Mouse (Mus musculus) brain, embryonic 14.5 days (tissue): ENCODE measurements around the gene Nkain1.

ENCODE experiments used
- CTCF ChIP-seq: fragments of 200-500 bp; IDR thresholded peaks from 2 replicates; pipeline ENCODE4 v1.5.1; 2012; ENCODE audit warnings: inconsistent platforms, mild to moderate bottlenecking, moderate library complexity, borderline replicate concordance; ENCODE audit not compliant: insufficient read depth, insufficient read length; ENCODE audit errors: extremely low read depth
- POLR2A ChIP-seq: fragments of 200-500 bp; IDR thresholded peaks from 2 replicates; pipeline ENCODE4 v1.6.1; 2012; ENCODE audit warnings: mild to moderate bottlenecking, inconsistent platforms, borderline replicate concordance; ENCODE audit not compliant: poor library complexity, insufficient read depth, insufficient read length, severe bottlenecking; ENCODE audit errors: extremely low read depth

DNA sequence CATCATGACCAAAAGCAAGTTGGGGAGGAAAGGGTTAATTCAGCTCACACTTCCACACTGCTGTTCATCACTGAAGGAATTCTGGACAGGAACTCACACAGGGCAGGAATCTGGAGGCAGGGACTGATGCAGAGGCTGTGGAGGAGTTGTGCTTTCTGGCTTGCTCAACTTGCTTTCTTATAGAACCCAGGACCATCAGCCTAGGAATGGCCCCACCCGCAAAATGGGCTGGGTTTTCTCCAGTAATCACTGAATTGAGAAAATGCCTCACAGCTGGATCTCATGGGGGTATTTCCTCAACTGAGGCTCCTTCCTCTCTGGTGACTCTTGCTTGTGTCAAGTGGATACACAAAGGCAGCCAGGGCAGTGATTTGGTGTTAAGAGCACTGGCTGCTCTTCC, 48.9 kb downstream of the Nkain1 start:
- TF ChIP-seq CTCF: no peak
- no peak for TF ChIP-seq POLR2A
